ENCODE assay signal across 24 mouse cellular contexts in the genomic region with DNA sequence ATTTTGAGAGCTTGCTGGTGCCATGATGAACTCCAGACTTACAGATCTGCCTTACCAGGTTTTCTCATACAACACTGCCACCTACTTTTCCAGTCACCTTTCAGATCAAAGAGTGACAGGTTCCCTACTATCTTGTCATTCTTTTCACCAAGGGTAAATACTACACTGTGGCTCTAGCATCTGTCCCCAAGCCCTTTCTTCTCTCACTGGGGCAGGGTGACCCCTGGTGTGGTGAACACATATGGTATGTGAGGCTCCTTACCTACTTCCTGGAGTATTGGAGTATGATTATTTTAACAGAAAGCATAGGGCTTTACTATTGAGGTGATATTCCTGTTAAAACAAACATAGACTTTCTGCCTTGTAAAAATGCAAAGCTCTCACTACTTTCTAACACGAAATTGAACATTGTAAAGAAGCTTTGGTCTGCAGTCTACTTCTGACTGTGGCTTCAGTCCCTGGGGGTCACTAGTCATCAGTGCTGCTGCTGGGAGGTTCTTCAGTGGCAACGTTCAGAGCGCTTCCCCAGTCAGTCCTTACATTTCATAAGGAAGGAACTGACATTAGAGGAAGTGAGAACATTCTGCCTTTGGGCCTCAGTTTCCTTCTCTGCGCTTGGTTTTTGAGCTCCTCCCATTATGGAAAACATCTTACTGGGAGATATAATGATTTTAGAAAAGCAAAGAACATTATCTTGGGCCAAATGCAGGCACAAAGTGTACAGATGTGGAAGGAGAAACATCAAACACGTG.
"Had no signal": no experiment of that assay in that cellular context is flagged by ENCODE, and none has a peak within 500 bp of the region (broad histone marks: within the 10 kb centered on the region; RNA-seq: fewer than 3 reads in every experiment).

No protein-coding gene starts in this region.

- H3K9me3 ChIP-seq: hindbrain, embryonic 13.5 days; hindbrain, embryonic 15.5 days; kidney, embryonic 15.5 days; limb, embryonic 13.5 days; limb, embryonic 15.5 days; liver, embryonic 12.5 days had no signal

- DNase-seq: gastrocnemius, postnatal 14 days; gastrocnemius, postnatal 36 days; heart, adult 11 months; heart, postnatal 14 days; heart, postnatal 36 days; kidney, adult 11 months; kidney, adult 2 months; kidney, adult 9 months; kidney, postnatal 14 days; kidney, postnatal 36 days; layer of hippocampus, adult 9-11 months; layer of hippocampus, postnatal 36 days; left cerebral cortex, postnatal 4 days had no signal

- H3K9ac ChIP-seq: hindbrain, embryonic 13.5 days; hindbrain, embryonic 15.5 days; kidney, embryonic 15.5 days; limb, embryonic 13.5 days; limb, embryonic 15.5 days; liver, embryonic 12.5 days; liver, embryonic 14.5 days had no signal

- H3K4me3 ChIP-seq: hindbrain, embryonic 13.5 days; hindbrain, embryonic 15.5 days; kidney, embryonic 15.5 days; limb, embryonic 13.5 days; limb, embryonic 15.5 days; liver, embryonic 12.5 days had no signal

- H3K27ac ChIP-seq: hindbrain, embryonic 13.5 days; hindbrain, embryonic 15.5 days; hindbrain, postnatal 0 days; kidney, embryonic 15.5 days; kidney, postnatal 0 days; limb, embryonic 13.5 days; limb, embryonic 15.5 days; liver, embryonic 12.5 days; liver, embryonic 14.5 days had no signal

- ATAC-seq: hindbrain, postnatal 0 days; intestine, embryonic 16.5 days; liver, embryonic 12.5 days had no signal

- H3K36me3 ChIP-seq: hindbrain, embryonic 13.5 days; hindbrain, embryonic 15.5 days; kidney, embryonic 15.5 days; limb, embryonic 15.5 days; liver, embryonic 12.5 days had no signal

- H3K4me2 ChIP-seq: heart, embryonic 11.5 days; hindbrain, embryonic 13.5 days; hindbrain, embryonic 15.5 days; kidney, embryonic 15.5 days; limb, embryonic 13.5 days; limb, embryonic 15.5 days; liver, embryonic 12.5 days had no signal

- H3K4me1 ChIP-seq: hindbrain, embryonic 13.5 days; hindbrain, embryonic 15.5 days; kidney, embryonic 15.5 days; limb, embryonic 15.5 days; liver, embryonic 12.5 days had no signal

- H3K27me3 ChIP-seq: hindbrain, embryonic 13.5 days; hindbrain, embryonic 15.5 days; kidney, embryonic 15.5 days; limb, embryonic 13.5 days; limb, embryonic 15.5 days; liver, embryonic 12.5 days had no signal
